Mouse (Mus musculus): Measurements from ENCODE around the gene H2-DMb2. TPM values are rescaled to one million over a fixed set of nuclear protein-coding genes. Genes with fewer than 3 reads are reported as not detected.

H2-DMb2 gene
- polyA plus RNA-seq, 1 experiment from 2014 or later, result not detected

- 0 out of 2 replicates have a peak overlapping the region, but pooled peaks have one; percentile 6 for H3K4me3 ChIP-seq
- peaks cover 31% of the 10 kb centered on the region for H3K4me1 ChIP-seq
- 25% methylated on average over 13 of the region's 13 CpGs for WGBS
- H3K4me2 ChIP-seq (replicated peaks), result peak overlapping the region; percentile 30
- H3K9me3 ChIP-seq (replicated peaks), result no peaks in the 10 kb centered on the region
- no peaks in the 10 kb centered on the region for H3K36me3 ChIP-seq
- no peak overlapping the region for H3K27ac ChIP-seq
- no peaks in the 10 kb centered on the region; the same call in 1 of the 2 replicates for H3K27me3 ChIP-seq
- 0 out of 2 replicates have a peak overlapping the region, but pooled peaks have one; percentile 45 for H3K9ac ChIP-seq
- no peak for ATAC-seq (ENCODE audit: low FRiP score)
Observed at GRCm38 (mm10) chr17:34128264-34128937, 14.7 kb upstream of the H2-DMb2 start.

DNA sequence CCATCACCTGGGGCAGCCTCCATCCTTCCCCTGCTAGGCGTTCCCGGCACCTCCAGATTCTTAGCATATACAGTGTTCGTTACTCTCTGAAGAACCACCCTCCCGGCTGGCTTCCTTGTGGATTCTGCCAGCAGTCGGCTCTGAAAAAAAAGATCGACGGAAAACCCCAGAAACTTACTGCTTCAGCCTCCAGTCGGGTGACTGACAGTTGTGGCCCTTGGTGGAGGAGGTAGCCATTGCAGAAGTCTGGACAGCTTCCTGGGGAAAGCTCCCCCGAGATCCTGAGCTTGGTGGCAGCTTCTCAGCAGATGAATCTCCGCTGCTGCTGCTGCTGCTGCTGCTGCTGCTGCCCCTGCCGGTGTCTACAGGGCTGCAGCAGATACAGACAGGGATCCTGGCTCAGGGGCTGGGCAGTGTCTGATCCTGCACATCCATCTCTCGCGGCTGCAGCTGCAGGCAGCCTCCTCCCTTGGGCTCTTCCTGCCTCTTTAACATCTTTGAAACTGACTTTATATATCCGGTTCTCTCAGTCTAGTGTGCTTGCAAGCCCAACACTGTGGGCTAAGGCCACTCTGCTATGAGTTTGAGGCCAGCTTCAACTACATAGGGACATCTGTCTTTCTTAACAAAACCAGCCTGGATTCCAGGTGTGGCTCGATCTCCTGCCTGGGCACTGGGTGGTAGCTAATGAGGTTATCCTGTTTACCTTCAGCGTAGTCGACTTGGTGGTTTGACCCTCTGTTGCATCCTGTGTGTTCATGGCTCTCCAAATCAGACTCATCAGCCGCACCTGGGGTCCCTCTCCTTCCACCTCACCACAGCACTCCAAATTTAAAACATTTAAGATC lies 13.9 kb upstream of the H2-DMb2 start:
- ATAC-seq (ENCODE audit: low FRiP score), result no peak
- Histone ChIP-seq H3K4me2 (replicated peaks) (peak overlapping the region; percentile 30), H3K27me3 (no peaks in the 10 kb centered on the region; the same call in 1 of the 2 replicates), H3K4me1 (peaks cover 23% of the 10 kb centered on the region), H3K9ac (0 out of 2 replicates have a peak overlapping the region, but pooled peaks have one; percentile 45), H3K9me3 (replicated peaks) (no peaks in the 10 kb centered on the region), H3K4me3 (0 out of 2 replicates have a peak overlapping the region, but pooled peaks have one; percentile 6), H3K27ac (no peak overlapping the region), H3K36me3 (no peaks in the 10 kb centered on the region)
- WGBS, result 24% methylated on average over 18 of the region's 18 CpGs

DNA sequence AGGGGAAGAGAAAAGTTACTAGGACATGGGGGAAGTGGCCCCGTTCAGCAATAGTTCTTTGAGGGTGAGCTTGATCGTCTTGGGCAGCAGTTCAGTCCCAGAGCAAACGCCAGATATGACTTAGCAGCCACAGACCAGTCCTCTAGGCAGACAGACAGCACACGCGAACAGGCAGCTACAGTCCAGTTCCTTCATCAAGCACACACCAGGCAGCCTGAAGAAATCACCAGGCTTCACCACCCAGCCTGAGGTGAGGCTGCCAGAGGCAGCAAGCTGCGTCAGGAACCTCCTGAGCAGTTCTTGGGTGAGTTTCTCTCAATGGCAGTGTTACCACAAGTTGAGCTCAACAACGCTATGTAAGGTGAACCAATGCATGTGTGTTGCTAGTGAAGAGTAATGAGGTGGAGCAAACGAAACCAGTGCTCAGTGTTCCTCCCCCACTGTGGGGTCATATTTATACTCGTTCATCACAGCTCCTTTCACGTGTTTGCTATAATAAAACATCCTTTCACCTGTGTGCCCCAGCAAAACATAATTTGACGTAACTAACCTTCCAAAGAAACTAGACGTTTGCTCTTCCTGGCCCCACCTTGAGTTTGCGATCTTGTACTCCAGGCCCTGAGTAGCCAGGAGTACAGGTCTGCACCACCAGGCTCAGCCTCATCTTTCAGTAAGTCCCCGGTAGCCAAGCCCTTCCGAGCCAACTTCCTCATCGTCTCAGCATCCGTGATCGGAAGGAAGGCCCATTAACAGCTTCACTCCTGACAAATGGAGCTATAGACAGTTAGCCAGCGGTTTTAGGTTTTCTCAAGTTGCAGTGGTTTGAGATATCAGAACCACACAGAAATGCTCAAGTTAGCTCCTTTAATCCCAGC lies 12.8 kb upstream of the H2-DMb2 start:
- Histone ChIP-seq H3K4me2 (replicated peaks) (no peak overlapping the region), H3K9ac (no peak overlapping the region), H3K4me1 (peaks cover 17% of the 10 kb centered on the region), H3K9me3 (replicated peaks) (no peaks in the 10 kb centered on the region), H3K4me3 (no peak overlapping the region), H3K27ac (no peak overlapping the region), H3K27me3 (no peaks in the 10 kb centered on the region; the same call in 1 of the 2 replicates), H3K36me3 (no peaks in the 10 kb centered on the region)
- WGBS, result 81% methylated on average over 19 of the region's 19 CpGs
- no peak for ATAC-seq (ENCODE audit: low FRiP score)

DNA sequence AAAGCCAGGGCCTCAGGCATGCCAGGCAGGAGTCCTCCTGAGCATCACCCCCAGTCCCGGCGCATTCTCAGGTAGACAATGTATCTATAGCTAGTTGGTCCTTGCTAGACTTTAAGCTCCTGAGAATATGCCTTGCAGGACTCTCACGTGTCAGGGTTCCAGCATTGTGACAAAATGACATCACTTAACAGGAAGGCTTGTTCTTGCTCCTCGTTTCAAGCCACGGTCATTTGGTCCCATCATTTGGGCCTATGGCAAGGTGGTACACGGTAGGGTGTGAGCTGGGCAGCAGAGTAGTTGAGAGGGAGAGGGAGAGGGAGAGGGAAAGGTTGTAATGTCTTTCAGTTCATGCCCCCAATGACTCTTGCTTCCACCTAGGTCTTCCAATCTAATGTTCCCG lies 11.2 kb upstream of the H2-DMb2 start:
- peaks cover 8% of the 10 kb centered on the region for H3K27me3 ChIP-seq
- ATAC-seq (ENCODE audit: low FRiP score), result no peak
- H3K4me3 ChIP-seq, result no peak overlapping the region
- H3K4me2 ChIP-seq (replicated peaks), result no peak overlapping the region
- H3K4me1 ChIP-seq, result peaks cover 17% of the 10 kb centered on the region
- H3K9ac ChIP-seq, result no peak overlapping the region
- WGBS, result 70% methylated on average over 7 of the region's 7 CpGs
- no peaks in the 10 kb centered on the region for H3K9me3 ChIP-seq (replicated peaks)
- no peak overlapping the region for H3K27ac ChIP-seq
- H3K36me3 ChIP-seq, result no peaks in the 10 kb centered on the region

GRCm38 (mm10) chr17:34133289-34133688 lies 9.8 kb upstream of the H2-DMb2 start:
- Histone ChIP-seq H3K27ac (no peak overlapping the region), H3K9me3 (replicated peaks) (no peaks in the 10 kb centered on the region), H3K27me3 (peaks cover 22% of the 10 kb centered on the region), H3K4me3 (no peak overlapping the region), H3K4me2 (replicated peaks) (no peak overlapping the region), H3K4me1 (peaks cover 13% of the 10 kb centered on the region), H3K36me3 (no peaks in the 10 kb centered on the region), H3K9ac (no peak overlapping the region)
- WGBS, result 81% methylated on average over 11 of the region's 11 CpGs
- ATAC-seq (ENCODE audit: low FRiP score), result no peak

DNA sequence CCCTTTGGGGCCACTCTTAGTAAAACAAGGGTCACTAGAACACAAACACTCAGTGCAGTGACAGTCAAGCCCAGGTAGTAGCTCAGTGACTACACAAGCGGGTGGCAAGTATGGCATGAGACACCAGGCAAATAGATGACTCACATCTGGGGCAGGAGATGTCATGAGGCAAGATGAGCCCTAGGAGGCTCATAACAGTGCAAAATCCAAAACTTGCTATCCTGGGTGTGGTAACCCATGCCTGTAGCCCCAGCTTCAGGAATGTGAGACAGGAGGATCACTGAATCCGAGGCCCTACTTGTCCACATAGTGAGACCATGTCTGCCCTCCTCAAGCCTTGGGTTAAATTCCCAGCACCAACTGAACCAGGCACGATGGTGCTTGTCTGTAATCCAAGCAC lies 8.7 kb upstream of the H2-DMb2 start:
- 85% methylated on average over 3 of the region's 3 CpGs for WGBS
- Histone ChIP-seq H3K4me3 (no peak overlapping the region), H3K9ac (no peak overlapping the region), H3K36me3 (no peaks in the 10 kb centered on the region), H3K9me3 (replicated peaks) (no peaks in the 10 kb centered on the region), H3K27me3 (peaks cover 34% of the 10 kb centered on the region), H3K27ac (no peak overlapping the region), H3K4me1 (peaks cover 8% of the 10 kb centered on the region), H3K4me2 (replicated peaks) (no peak overlapping the region)
- ATAC-seq (ENCODE audit: low FRiP score), result no peak

GRCm38 (mm10) chr17:34135297-34136224 lies 7.5 kb upstream of the H2-DMb2 start:
- H3K4me1 ChIP-seq, result peaks cover 14% of the 10 kb centered on the region
- H3K36me3 ChIP-seq, result no peaks in the 10 kb centered on the region
- peaks cover 45% of the 10 kb centered on the region for H3K27me3 ChIP-seq
- H3K9me3 ChIP-seq (replicated peaks), result no peaks in the 10 kb centered on the region
- no peak overlapping the region for H3K9ac ChIP-seq
- ATAC-seq (ENCODE audit: low FRiP score), result peak; percentile 96
- peak overlapping the region; percentile 64 for H3K4me2 ChIP-seq (replicated peaks)
- 6% methylated on average over 31 of the region's 31 CpGs for WGBS
- H3K27ac ChIP-seq, result no peak overlapping the region
- H3K4me3 ChIP-seq, result peak overlapping the region; percentile 26

DNA sequence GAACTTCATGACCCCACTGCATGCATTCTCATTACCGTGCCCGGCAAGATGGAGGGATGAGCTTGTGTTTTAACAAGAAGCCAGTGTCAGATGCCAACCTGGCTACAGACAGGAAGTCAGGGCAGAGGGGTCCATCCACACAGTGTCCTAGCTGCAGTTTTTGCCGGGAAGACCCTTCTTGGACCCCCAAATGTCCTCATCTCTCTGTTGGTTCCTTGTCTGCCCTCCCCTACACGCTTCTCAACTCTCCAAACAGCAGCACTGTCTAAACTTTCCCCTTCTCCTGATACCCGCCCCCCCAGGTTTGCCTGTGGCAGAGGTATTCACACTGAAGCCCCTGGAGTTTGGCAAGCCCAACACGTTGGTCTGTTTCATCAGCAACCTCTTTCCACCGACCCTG lies 5.5 kb upstream of the H2-DMb2 start:
- WGBS, result 66% methylated on average over 7 of the region's 7 CpGs
- H3K9ac ChIP-seq, result no peak overlapping the region
- H3K9me3 ChIP-seq (replicated peaks), result no peaks in the 10 kb centered on the region
- no peak overlapping the region for H3K27ac ChIP-seq
- H3K27me3 ChIP-seq, result peaks cover 55% of the 10 kb centered on the region
- H3K36me3 ChIP-seq, result no peaks in the 10 kb centered on the region
- H3K4me3 ChIP-seq, result no peak overlapping the region
- H3K4me1 ChIP-seq, result peaks cover 14% of the 10 kb centered on the region
- H3K4me2 ChIP-seq (replicated peaks), result no peak overlapping the region
- no peak for ATAC-seq (ENCODE audit: low FRiP score)

- 85% methylated on average over 7 of the region's 7 CpGs for WGBS
- no peak for ATAC-seq (ENCODE audit: low FRiP score)
- no peak overlapping the region for H3K4me2 ChIP-seq (replicated peaks)
- no peak overlapping the region for H3K4me3 ChIP-seq
- H3K27me3 ChIP-seq, result peaks cover 55% of the 10 kb centered on the region
- peaks cover 20% of the 10 kb centered on the region for H3K4me1 ChIP-seq
- no peak overlapping the region for H3K9ac ChIP-seq
- H3K27ac ChIP-seq, result no peak overlapping the region
- H3K36me3 ChIP-seq, result no peaks in the 10 kb centered on the region
- no peaks in the 10 kb centered on the region for H3K9me3 ChIP-seq (replicated peaks)
Observed at GRCm38 (mm10) chr17:34138655-34139054, 4.5 kb upstream of the H2-DMb2 start.

- ATAC-seq (ENCODE audit: low FRiP score), result no peak
- Histone ChIP-seq H3K9me3 (replicated peaks) (no peaks in the 10 kb centered on the region), H3K9ac (peak overlapping the region; percentile 29; the same call in 1 of the 2 replicates), H3K4me3 (peak overlapping the region; percentile 29), H3K4me2 (replicated peaks) (peak overlapping the region; percentile 53), H3K36me3 (no peaks in the 10 kb centered on the region), H3K27ac (no peak overlapping the region), H3K27me3 (peaks cover 55% of the 10 kb centered on the region), H3K4me1 (peaks cover 20% of the 10 kb centered on the region)
- WGBS, result 1% methylated on average over 16 of the region's 16 CpGs
Observed at GRCm38 (mm10) chr17:34139416-34139815, 3.7 kb upstream of the H2-DMb2 start.

GRCm38 (mm10) chr17:34140240-34140639 lies 2.9 kb upstream of the H2-DMb2 start:
- peak overlapping the region; percentile 53 for H3K4me2 ChIP-seq (replicated peaks)
- H3K27me3 ChIP-seq, result peaks cover 55% of the 10 kb centered on the region
- peaks cover 20% of the 10 kb centered on the region for H3K4me1 ChIP-seq
- H3K9ac ChIP-seq, result no peak overlapping the region
- no peaks in the 10 kb centered on the region for H3K9me3 ChIP-seq (replicated peaks)
- H3K27ac ChIP-seq, result no peak overlapping the region
- H3K36me3 ChIP-seq, result no peaks in the 10 kb centered on the region
- ATAC-seq (ENCODE audit: low FRiP score), result no peak
- 0 out of 2 replicates have a peak overlapping the region, but pooled peaks have one; percentile 29 for H3K4me3 ChIP-seq
- WGBS, result 16% methylated on average over 5 of the region's 5 CpGs
